Mouse (Mus musculus): ENCODE results near the gene Pak6.

DNA sequence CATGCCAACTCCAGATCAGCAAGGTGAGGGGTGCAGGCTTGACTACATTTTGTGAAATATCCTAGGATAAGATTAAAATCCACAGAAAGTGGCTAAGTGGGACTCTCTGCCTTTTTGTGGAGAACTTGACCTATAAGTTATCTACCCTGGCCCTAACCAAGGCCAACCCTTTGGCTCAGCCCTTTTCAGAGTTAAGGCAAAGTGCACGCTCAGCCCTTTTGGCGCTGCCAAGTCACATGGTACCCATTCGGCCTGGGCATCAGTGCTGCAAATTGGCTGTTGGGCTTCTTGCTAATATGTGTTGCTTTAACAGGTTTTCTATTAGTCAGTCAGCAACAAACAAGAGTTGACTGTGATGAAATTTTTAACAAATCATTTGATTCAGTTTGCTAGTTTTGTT, 24.7 kb downstream of the Pak6 start:
- TF ChIP-seq GATA1 (IDR thresholded peaks at IDR 0.05; ENCODE audit: low read length) (no peak), TAL1 (IDR thresholded peaks at IDR 0.05; ENCODE audit: low read length) (no peak)
